ENCODE assay signal across 8 mouse cellular contexts in genomic region chr8:70329124-70329834, GRCm38 (mm10). TPM values are rescaled to one million over a fixed set of nuclear protein-coding genes. Genes with fewer than 3 reads are reported as not detected.
DNase-seq lines count a peak whose midpoint lies in the region; ATAC-seq and TF ChIP-seq lines count a peak whose summit lies in the region.

Gene Gdf1, plus strand, starts transcription at chr8:70329817.

- peaks cover 8% of the 10 kb centered on the region; the same call in 1 of the 2 replicates for H3K9me3 ChIP-seq in heart, embryonic 12.5 days (replicated peaks)
- H3K9me3 ChIP-seq in ES-Bruce4 (replicated peaks; ENCODE audit: control insufficient read depth, insufficient read depth, low read length, poor library complexity, severe bottlenecking) = no peaks in the 10 kb centered on the region
- H3K9me3 ChIP-seq in forebrain, embryonic 11.5 days (ENCODE audit: control insufficient read depth, low read length) = no peaks in the 10 kb centered on the region
- no peaks in the 10 kb centered on the region for H3K9me3 ChIP-seq in limb, embryonic 15.5 days

- TF ChIP-seq CTCF in ES-Bruce4 (IDR thresholded peaks at IDR 0.05; ENCODE audit: low read depth, low read length) = no peak

- WGBS in heart, embryonic 12.5 days = 27% methylated on average over 14 of the region's 14 CpGs
- 24% methylated on average over 14 of the region's 14 CpGs for WGBS in forebrain, embryonic 11.5 days
- WGBS in limb, embryonic 15.5 days = 30% methylated on average over 14 of the region's 14 CpGs

- no peak for TF ChIP-seq POLR2A in ES-Bruce4 (IDR thresholded peaks at IDR 0.05; ENCODE audit: insufficient read depth, low read length)

- peaks cover 21% of the 10 kb centered on the region for H3K27me3 ChIP-seq in heart, embryonic 12.5 days (replicated peaks)
- no peaks in the 10 kb centered on the region for H3K27me3 ChIP-seq in ES-Bruce4 (ENCODE audit: control insufficient read depth, insufficient read depth, low read length, poor library complexity, severe bottlenecking)
- H3K27me3 ChIP-seq in forebrain, embryonic 11.5 days (ENCODE audit: control insufficient read depth, insufficient read depth, low read length) = peaks cover 3% of the 10 kb centered on the region; the same call in 1 of the 2 replicates
- H3K27me3 ChIP-seq in limb, embryonic 15.5 days = 0 out of 2 replicates have a peak, but pooled peaks cover 10% of the 10 kb centered on the region

- H3K9ac ChIP-seq in heart, embryonic 12.5 days = peak within 1 kb of the TSS; percentile 36
- peak within 1 kb of the TSS; percentile 55 for H3K9ac ChIP-seq in ES-Bruce4 (ENCODE audit: low read depth, poor library complexity, severe bottlenecking)
- peak within 1 kb of the TSS; percentile 45 for H3K9ac ChIP-seq in forebrain, embryonic 11.5 days (ENCODE audit: low read length)
- no peak within 1 kb of the TSS for H3K9ac ChIP-seq in limb, embryonic 15.5 days

- peaks cover 24% of the 10 kb centered on the region for H3K4me1 ChIP-seq in heart, embryonic 12.5 days (replicated peaks)
- peaks cover 2% of the 10 kb centered on the region for H3K4me1 ChIP-seq in ES-Bruce4 (ENCODE audit: control insufficient read depth, insufficient read depth, low read length)
- peaks cover 23% of the 10 kb centered on the region for H3K4me1 ChIP-seq in forebrain, embryonic 11.5 days (replicated peaks; ENCODE audit: control insufficient read depth, insufficient read depth, low read length)
- peaks cover 33% of the 10 kb centered on the region for H3K4me1 ChIP-seq in limb, embryonic 15.5 days

- peak within 1 kb of the TSS; percentile 22 for H3K27ac ChIP-seq in heart, embryonic 12.5 days (ENCODE audit: poor library complexity, severe bottlenecking)
- no peak within 1 kb of the TSS for H3K27ac ChIP-seq in ES-Bruce4 (ENCODE audit: insufficient read depth, low read length)
- H3K27ac ChIP-seq in forebrain, embryonic 11.5 days (ENCODE audit: low read depth, low read length) = no peak within 1 kb of the TSS
- no peak within 1 kb of the TSS for H3K27ac ChIP-seq in limb, embryonic 15.5 days

- H3K4me2 ChIP-seq in heart, embryonic 12.5 days = peak within 1 kb of the TSS; percentile 64
- H3K4me2 ChIP-seq in forebrain, embryonic 11.5 days (ENCODE audit: low read depth, low read length, severe bottlenecking) = peak within 1 kb of the TSS; percentile 26
- peak within 1 kb of the TSS; percentile 36 for H3K4me2 ChIP-seq in limb, embryonic 15.5 days

- peaks cover 37% of the 10 kb centered on the region for H3K36me3 ChIP-seq in heart, embryonic 12.5 days
- peaks cover 14% of the 10 kb centered on the region for H3K36me3 ChIP-seq in ES-Bruce4 (ENCODE audit: control insufficient read depth, insufficient read depth, low read length, poor library complexity, severe bottlenecking)
- H3K36me3 ChIP-seq in forebrain, embryonic 11.5 days (ENCODE audit: control insufficient read depth, insufficient read depth, low read length) = peaks cover 19% of the 10 kb centered on the region
- H3K36me3 ChIP-seq in limb, embryonic 15.5 days = peaks cover 51% of the 10 kb centered on the region

- peak; percentile 53 for ATAC-seq in heart, embryonic 12.5 days (ENCODE audit: insufficient number of reproducible peaks, low FRiP score)
- ATAC-seq in forebrain, embryonic 11.5 days (replicated peaks; ENCODE audit: low FRiP score) = 0 out of 2 replicates have a peak, but pooled peaks have one; percentile 5
- no peak for ATAC-seq in limb, embryonic 15.5 days (ENCODE audit: insufficient number of reproducible peaks, low FRiP score, low TSS enrichment, low read depth)

- TF ChIP-seq EP300 in ES-Bruce4 (IDR thresholded peaks at IDR 0.05; ENCODE audit: insufficient read depth, low read depth, low read length) = no peak

- H3K4me3 ChIP-seq in heart, embryonic 12.5 days = peak within 1 kb of the TSS; percentile 33
- peak within 1 kb of the TSS; percentile 32 for H3K4me3 ChIP-seq in ES-Bruce4 (ENCODE audit: low read depth, low read length)
- no peak within 1 kb of the TSS for H3K4me3 ChIP-seq in forebrain, embryonic 11.5 days (ENCODE audit: low read depth, low read length)
- peak within 1 kb of the TSS; percentile 11 for H3K4me3 ChIP-seq in limb, embryonic 15.5 days

- no peak for DNase-seq in heart, adult 9 months (ENCODE audit: low spot score in 2 of 2)
- DNase-seq in forebrain, embryonic 11.5 days (ENCODE audit: low spot score) = no peak
- DNase-seq in urinary bladder, adult 18-20 months (ENCODE audit: low spot score in 2 of 2) = no peak
- DNase-seq in right cerebral cortex, adult 18-20 months = no peak
- DNase-seq in cerebellum, adult 9-11 months = no peak

RNA-seq across cellular contexts. Expression of gene Gdf1, which starts in this region (rescaled TPM):
- 2.1 TPM in 2 replicates for polyA plus RNA-seq in heart, embryonic 12.5 days (2016; fragmentation: Nextera tagmentation; extraction: Ambion mirVana)
- polyA plus RNA-seq in ES-Bruce4 (2011; ENCODE audit: insufficient read depth, insufficient read length, low read depth, missing spikeins) = 1.0 TPM in 1 of 2 replicates, not detected in the other
- polyA plus RNA-seq in forebrain, embryonic 11.5 days (2014; fragmentation: Nextera tagmentation; extraction: Ambion mirVana) = 1.8 and 2.6 TPM in 2 replicates
- 2.9 and 4.1 TPM in 2 replicates for polyA plus RNA-seq in limb, embryonic 15.5 days (2015; fragmentation: Nextera tagmentation; extraction: Ambion mirVana)
